Mouse (Mus musculus): Measurements from ENCODE around the gene Camk2d. TPM values are rescaled to one million over a fixed set of nuclear protein-coding genes. Genes with fewer than 3 reads are reported as not detected.

Gene Camk2d
- total RNA-seq, 4 experiments from 2014 or later: 59.0 to 69.4 (median 60.4) TPM

Other genes with a start within 250 kb of the Camk2d start
- 1 to 10 TPM; 3.0 to 3.6 (median 3.3) TPM for gene Arsj, start 232.6 kb upstream of the Camk2d start, total RNA-seq (2022)

All from layer of hippocampus, adult 8-10 months (tissue).